Mouse (Mus musculus): ENCODE measurements at regions not wholly inside any gene's neighbourhood (a gene's known extent, or its start where the extent isn't known, plus 50 kb on each side); places are given as distances from the start of the nearest gene placed in this dataset.
"Not testable (repeated sequence)": the region's sequence is repeated elsewhere in the genome, so short reads cannot be mapped to it uniquely, and the experiment has no call there.

GRCm38 (mm10) chr15:19458485-19458884 is 639.7 kb downstream of the Cdh10 start:
- no peak for DNase-seq (ENCODE audit: low read depth, low spot score)

- DNase-seq (ENCODE audit: low read depth, low spot score): no peak
Observed at GRCm38 (mm10) chr15:19473521-19473920, 654.8 kb downstream of the Cdh10 start.

- not testable (repeated sequence) for DNase-seq (ENCODE audit: low read depth, low spot score)
Observed at GRCm38 (mm10) chr15:19493556-19493955, 674.8 kb downstream of the Cdh10 start.

GRCm38 (mm10) chr15:19519377-19519776 is 700.6 kb downstream of the Cdh10 start:
- no peak for DNase-seq (ENCODE audit: low read depth, low spot score)

GRCm38 (mm10) chr15:19540676-19541075 is 721.9 kb downstream of the Cdh10 start:
- no peak for DNase-seq (ENCODE audit: low read depth, low spot score)

GRCm38 (mm10) chr15:19549757-19550156 is 731.0 kb downstream of the Cdh10 start:
- no peak for DNase-seq (ENCODE audit: low read depth, low spot score)

- no peak for DNase-seq (ENCODE audit: low read depth, low spot score)
Observed at GRCm38 (mm10) chr15:19584769-19585168, 766.0 kb downstream of the Cdh10 start.

- no peak for DNase-seq (ENCODE audit: low read depth, low spot score)
Observed at GRCm38 (mm10) chr15:19585281-19585680, 766.5 kb downstream of the Cdh10 start.

- DNase-seq (ENCODE audit: low read depth, low spot score): peak; percentile 2
Observed at GRCm38 (mm10) chr15:19593746-19594145, 775.0 kb downstream of the Cdh10 start.

- DNase-seq (ENCODE audit: low read depth, low spot score): not testable (repeated sequence)
Observed at GRCm38 (mm10) chr15:19622367-19622766, 803.6 kb downstream of the Cdh10 start.

GRCm38 (mm10) chr15:19667380-19667779 is 781.7 kb upstream of the Cdh12 start:
- no peak for DNase-seq (ENCODE audit: low read depth, low spot score)

GRCm38 (mm10) chr15:19675545-19675944 is 773.5 kb upstream of the Cdh12 start:
- DNase-seq (ENCODE audit: low read depth, low spot score): no peak

GRCm38 (mm10) chr15:19687239-19687638 is 761.8 kb upstream of the Cdh12 start:
- DNase-seq (ENCODE audit: low read depth, low spot score): no peak

- no peak for DNase-seq (ENCODE audit: low read depth, low spot score)
Observed at GRCm38 (mm10) chr15:19711764-19712163, 737.3 kb upstream of the Cdh12 start.
